ENCODE assay signal across 10 mouse cellular contexts in the genomic region with DNA sequence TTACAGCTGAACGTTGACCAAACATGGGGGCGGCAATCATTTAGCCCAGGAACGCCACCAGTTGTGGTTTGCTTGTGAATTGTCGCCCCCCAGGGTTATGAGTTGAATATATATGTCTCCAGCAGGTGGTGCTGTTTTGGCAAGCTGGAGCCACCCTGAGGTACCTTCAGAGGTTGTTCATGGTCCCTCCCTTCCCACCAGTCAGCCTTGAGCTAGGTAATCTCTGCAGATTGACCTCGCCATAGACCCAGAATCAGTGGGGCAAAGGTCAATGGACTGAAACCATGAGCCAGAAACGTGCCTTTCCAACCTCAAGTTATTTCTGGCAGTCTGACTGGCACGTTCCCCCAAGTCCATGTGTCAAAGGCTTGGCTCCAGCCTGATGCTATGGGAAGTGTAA. TPM values are rescaled to one million over a fixed set of nuclear protein-coding genes. Genes with fewer than 3 reads are reported as not detected.
DNase-seq lines count a peak whose midpoint lies in the region; ATAC-seq and TF ChIP-seq lines count a peak whose summit lies in the region.
"Had no signal": no experiment of that assay in that cellular context is flagged by ENCODE, and none has a peak within 500 bp of the region (broad histone marks: within the 10 kb centered on the region; RNA-seq: fewer than 3 reads in every experiment).

No protein-coding gene starts in this region.

- H3K36me3 ChIP-seq in liver, embryonic 11.5 days (ENCODE audit: control insufficient read depth, insufficient read depth, low read length): no peaks in the 10 kb centered on the region
- H3K36me3 ChIP-seq in liver, embryonic 14.5 days (replicated peaks; ENCODE audit: control insufficient read depth, insufficient read depth, low read depth): no peaks in the 10 kb centered on the region

- ATAC-seq in liver, embryonic 11.5 days (replicated peaks; ENCODE audit: low FRiP score): no peak; the same call in 1 of the 2 replicates
- ATAC-seq in liver, embryonic 14.5 days (ENCODE audit: insufficient read depth): no peak

- no peak overlapping the region for H3K27ac ChIP-seq in liver, embryonic 11.5 days (ENCODE audit: low read depth, low read length)
- H3K27ac ChIP-seq in liver, embryonic 14.5 days: no peak overlapping the region

- TF ChIP-seq EP300 in liver, embryonic 14.5 days (IDR thresholded peaks at IDR 0.05; ENCODE audit: low read depth): no peak

- H3K4me3 ChIP-seq in liver, embryonic 11.5 days (ENCODE audit: low read depth, low read length): no peak overlapping the region
- no peak overlapping the region for H3K4me3 ChIP-seq in liver, embryonic 14.5 days (ENCODE audit: insufficient read depth in 1 of 2, low read depth in 2 of 2, low read length in 2 of 2)

- TF ChIP-seq CTCF in liver, embryonic 14.5 days (IDR thresholded peaks at IDR 0.05; ENCODE audit: low read depth): peak; percentile 67

- 65% methylated on average over 7 of the region's 7 CpGs for WGBS in liver, embryonic 11.5 days
- 53% methylated on average over 7 of the region's 7 CpGs for WGBS in liver, embryonic 14.5 days (ENCODE audit: insufficient replicate concordance)

- no peak overlapping the region for H3K9ac ChIP-seq in liver, embryonic 11.5 days (ENCODE audit: low read depth, low read length)
- H3K9ac ChIP-seq in liver, embryonic 14.5 days (replicated peaks): no peak overlapping the region

- no peaks in the 10 kb centered on the region for H3K4me1 ChIP-seq in liver, embryonic 11.5 days (replicated peaks; ENCODE audit: control insufficient read depth, insufficient read depth, low read length)
- H3K4me1 ChIP-seq in liver, embryonic 14.5 days (replicated peaks; ENCODE audit: control insufficient read depth in 2 of 2, insufficient read depth in 2 of 2, low read length in 1 of 2): no peaks in the 10 kb centered on the region

- no peaks in the 10 kb centered on the region for H3K9me3 ChIP-seq in liver, embryonic 11.5 days (ENCODE audit: control insufficient read depth, low read length)
- H3K9me3 ChIP-seq in liver, embryonic 14.5 days (ENCODE audit: control insufficient read depth, low read length): no peaks in the 10 kb centered on the region

- no peaks in the 10 kb centered on the region for H3K27me3 ChIP-seq in liver, embryonic 11.5 days (replicated peaks; ENCODE audit: control insufficient read depth, insufficient read depth, low read length)
- H3K27me3 ChIP-seq in liver, embryonic 14.5 days (ENCODE audit: control insufficient read depth, insufficient read depth, low read length): no peaks in the 10 kb centered on the region

- DNase-seq in adrenal gland, postnatal 10 days: peak; percentile 39
- no peak for DNase-seq in adrenal gland, postnatal 4 days (ENCODE audit: low spot score in 2 of 2)
- DNase-seq in liver (peak; percentile 7), ES-CJ7 (ENCODE audit: low read depth, low spot score) (peak; percentile 64)
- DNase-seq in liver, embryonic 11.5 days (ENCODE audit: low spot score): no peak
- no peak for DNase-seq in liver, embryonic 14.5 days (ENCODE audit: low read depth in 3 of 3, low spot score in 3 of 3)
- DNase-seq in natural killer cell, adult 2 months (ENCODE audit: low spot score in 2 of 2): no peak
- no peak for DNase-seq in cerebellum, postnatal 4 days (ENCODE audit: low spot score in 2 of 2)
- DNase-seq: gastrocnemius, postnatal 25 days; layer of hippocampus, adult 9-11 months had no signal

- no peak overlapping the region for H3K4me2 ChIP-seq in liver, embryonic 11.5 days
- no peak overlapping the region for H3K4me2 ChIP-seq in liver, embryonic 14.5 days (ENCODE audit: low read depth)

RNA-seq across cellular contexts. Expression of a gene that starts 22.8 kb away (rescaled TPM):
- 10 to 100 TPM; 54.4 to 72.8 TPM for total RNA-seq in adrenal gland, postnatal 10 days (2021)
- 10 to 100 TPM; 72.2 to 75.9 TPM for total RNA-seq in adrenal gland, postnatal 4 days (2021)
- 28.3 and 30.1 TPM in 2 replicates for polyA plus RNA-seq in liver, embryonic 11.5 days (2014; fragmentation: Nextera tagmentation; extraction: Ambion mirVana)
- 3.7 and 4.7 TPM in 2 replicates for polyA plus RNA-seq in liver, embryonic 14.5 days (2012; rRNA removed)
- polyA plus RNA-seq in liver, embryonic 14.5 days (2014; fragmentation: Nextera tagmentation; extraction: Ambion mirVana): 6.3 and 9.0 TPM in 2 replicates

Comparison
In these comparisons a context has a peak if more than half of its experiments do, and no peak if none do; other contexts are left out.
1. DNase-seq: peak in adrenal gland, postnatal 10 days (single experiment), liver (single experiment) and ES-CJ7 (single experiment); none in adrenal gland, postnatal 4 days (0 of 2), liver, embryonic 11.5 days (single experiment), liver, embryonic 14.5 days (0 of 3), natural killer cell, adult 2 months (0 of 2) and cerebellum, postnatal 4 days (0 of 2).